Mouse (Mus musculus) ES-Bruce4 (cell line): Measurements from ENCODE around the gene Bmp2k.

Experiments
- CTCF ChIP-seq: IDR thresholded peaks from one replicate; pipeline ENCODE4 v1.8.1; 2011; ENCODE audit warnings: low read depth, low read length
- EP300 ChIP-seq: IDR thresholded peaks from 2 replicates; pipeline ENCODE4 v1.6.1; 2011; ENCODE audit warnings: low read depth, low read length; ENCODE audit not compliant: insufficient read depth
- POLR2A ChIP-seq: IDR thresholded peaks from one replicate; pipeline ENCODE4 v1.8.1; 2011; ENCODE audit warnings: low read length; ENCODE audit not compliant: insufficient read depth

DNA sequence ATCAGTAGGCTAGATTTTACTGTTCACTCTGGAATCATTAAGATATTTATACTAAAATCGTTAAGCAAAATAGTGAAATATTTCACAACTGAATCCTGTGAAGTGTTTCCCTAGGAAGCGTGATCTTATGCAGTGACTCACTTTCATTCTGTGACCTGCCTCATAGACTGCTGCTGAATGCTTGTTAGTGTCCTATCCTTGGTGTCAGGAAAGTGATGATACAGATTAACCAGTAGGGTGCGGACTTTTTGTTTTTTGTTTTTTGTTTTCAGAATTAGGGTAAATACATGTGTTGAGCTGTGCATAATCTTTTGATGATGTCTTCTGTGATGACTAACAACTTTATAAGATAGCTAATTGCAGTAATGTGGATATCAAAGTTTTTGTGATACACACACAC is 9.4 kb downstream of the Bmp2k start:
- TF ChIP-seq POLR2A: no peak
- TF ChIP-seq EP300: no peak
- no peak for TF ChIP-seq CTCF
